Mouse (Mus musculus): Measurements from ENCODE around the gene Diras1. TPM values are rescaled to one million over a fixed set of nuclear protein-coding genes. Genes with fewer than 3 reads are reported as not detected.
A peak's percentile ranks its signal among the peaks of the same experiment; 100 is the strongest.

The Diras1 gene
- polyA plus RNA-seq, 1 experiment, result 0.17 TPM

GRCm38 (mm10) chr10:81028219-81028618 is 2.8 kb upstream of the Diras1 start:
- DNase-seq (ENCODE audit: low spot score), result no peak

DNA sequence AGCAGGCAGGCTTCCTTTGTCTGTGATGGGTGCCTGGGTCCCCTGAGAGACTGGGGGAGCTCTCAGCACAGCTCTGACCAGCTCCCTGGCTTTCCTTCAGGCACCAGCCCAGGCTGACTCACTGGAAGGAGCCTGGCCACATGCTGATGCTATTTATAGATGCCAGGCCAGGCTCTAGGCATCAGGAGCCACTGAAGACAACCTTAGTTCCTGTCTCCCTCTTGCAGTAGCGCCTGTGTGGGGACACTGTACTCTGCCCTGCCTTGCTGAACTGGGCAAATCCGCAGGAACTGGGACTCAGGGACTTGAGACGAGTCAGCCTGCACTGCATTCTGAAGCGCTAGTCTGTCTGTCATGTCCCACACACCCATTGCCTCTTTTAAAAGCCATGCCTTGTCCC is 1.9 kb upstream of the Diras1 start:
- no peak for DNase-seq (ENCODE audit: low spot score)

- no peak for DNase-seq (ENCODE audit: low spot score)
Observed at GRCm38 (mm10) chr10:81026857-81027256, 1.4 kb upstream of the Diras1 start.

- DNase-seq (ENCODE audit: low spot score), result no peak
Observed at GRCm38 (mm10) chr10:81025047-81025621, 328 bp downstream of the Diras1 start.

DNA sequence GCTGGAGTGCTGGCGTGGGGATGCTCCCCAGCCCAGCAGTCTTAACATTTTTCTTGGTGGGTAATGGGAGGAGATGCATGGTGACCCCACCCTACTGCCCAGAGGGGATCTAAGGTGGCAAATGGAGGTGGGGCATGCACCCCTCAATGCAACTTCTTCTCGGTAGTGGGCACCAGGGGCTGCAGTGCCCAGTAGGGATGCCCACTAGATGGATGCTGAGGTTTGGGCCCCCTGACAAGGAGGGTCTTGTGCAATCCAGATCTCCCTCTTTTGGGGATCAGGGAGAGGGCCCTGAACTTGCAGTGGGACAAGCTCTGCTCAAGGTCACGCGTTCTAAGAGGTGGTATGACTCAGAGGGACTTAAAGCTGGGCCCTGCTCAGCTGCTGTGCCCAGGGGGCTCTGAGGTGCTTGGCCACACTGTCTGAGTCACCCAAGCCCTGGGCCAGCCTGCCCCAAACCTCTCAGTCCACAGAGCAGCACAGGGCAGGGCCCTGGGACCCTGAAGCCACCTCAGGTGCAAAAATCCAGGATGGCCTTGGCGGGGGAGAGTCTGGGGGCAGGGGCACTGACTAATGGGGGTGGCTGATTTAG is 1.0 kb downstream of the Diras1 start:
- no peak for DNase-seq (ENCODE audit: low spot score)

DNA sequence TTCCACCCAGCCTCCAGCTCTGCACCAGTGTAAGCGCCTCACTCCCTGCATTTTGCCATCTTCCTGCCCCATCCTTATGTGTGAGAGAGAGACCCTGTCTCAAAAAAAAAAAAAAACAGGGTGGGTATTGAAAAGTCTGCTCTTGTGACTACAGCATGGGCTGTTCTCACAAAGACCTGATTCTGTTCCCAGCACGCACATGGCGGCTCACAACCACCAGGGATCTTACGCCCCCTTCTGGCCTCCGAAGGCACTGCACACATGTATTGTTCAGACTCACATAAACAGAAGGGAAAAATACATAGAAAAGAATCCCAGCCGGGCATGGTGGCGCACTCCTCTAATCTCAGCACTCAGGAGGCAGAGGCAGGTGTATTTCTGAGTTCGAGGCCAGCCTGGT is 2.7 kb downstream of the Diras1 start:
- DNase-seq (ENCODE audit: low spot score), result no peak

- DNase-seq (ENCODE audit: low spot score), result no peak
Observed at GRCm38 (mm10) chr10:81021547-81022110, 3.8 kb downstream of the Diras1 start.

DNA sequence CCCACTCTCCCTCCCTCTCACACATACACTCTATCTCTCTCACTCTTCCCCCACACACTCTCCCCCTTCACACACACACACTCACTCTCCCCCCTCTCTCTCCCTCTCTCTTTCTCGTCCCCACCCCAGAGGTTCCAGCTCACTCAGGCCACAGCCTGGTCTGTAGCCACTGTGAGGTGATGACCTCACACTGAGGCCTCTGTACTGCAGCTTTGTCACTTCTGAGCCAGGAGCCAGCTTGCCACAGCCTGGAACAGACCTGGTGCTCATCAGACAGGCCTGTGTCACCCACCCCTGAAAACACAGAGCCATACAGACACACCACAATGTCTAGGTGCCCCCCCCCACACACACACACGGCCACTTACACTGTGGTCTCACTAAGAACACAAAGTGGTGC is 5.3 kb downstream of the Diras1 start:
- DNase-seq (ENCODE audit: low spot score), result no peak

- no peak for DNase-seq (ENCODE audit: low spot score)
Observed at GRCm38 (mm10) chr10:81019687-81020086, 5.8 kb downstream of the Diras1 start.

DNA sequence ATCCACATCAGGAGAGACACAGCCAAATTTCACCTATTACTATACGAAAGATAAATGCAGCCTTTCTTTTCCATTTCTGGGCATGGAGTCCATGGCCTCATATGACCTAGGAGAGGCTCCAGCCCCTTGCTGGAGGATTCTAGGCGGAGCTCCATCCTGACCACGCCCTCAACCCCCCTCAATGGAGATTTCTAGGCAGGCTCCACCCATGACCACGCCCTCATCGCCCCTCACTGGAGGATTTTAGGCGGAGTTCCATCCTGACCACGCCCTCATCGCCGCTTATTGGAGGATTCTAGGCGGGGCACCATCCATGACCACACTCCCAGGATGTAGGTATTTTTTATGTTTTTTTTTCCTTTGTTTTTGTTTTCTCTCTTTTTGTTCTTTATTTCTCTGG is 7.1 kb downstream of the Diras1 start:
- no peak for DNase-seq (ENCODE audit: low spot score)

DNA sequence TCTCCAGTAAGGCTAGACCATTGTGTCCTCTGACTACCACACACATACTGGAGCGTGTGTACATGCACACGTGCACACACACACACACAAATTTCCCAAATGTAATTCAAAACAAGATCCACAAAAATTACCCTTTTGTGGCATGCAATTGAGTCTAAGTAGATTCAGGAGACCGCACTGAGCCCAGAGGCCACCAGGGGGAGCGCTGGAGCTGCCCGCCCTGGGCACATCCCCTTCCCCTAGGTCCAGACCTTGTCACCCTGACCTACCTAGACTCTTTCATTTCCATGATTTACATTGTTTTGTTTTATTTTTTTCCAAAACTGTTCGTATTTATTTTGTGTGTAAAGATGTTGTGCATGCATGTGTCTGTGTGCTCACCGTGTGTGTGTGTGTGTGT is 8.8 kb downstream of the Diras1 start:
- DNase-seq (ENCODE audit: low spot score), result no peak

GRCm38 (mm10) chr10:81015666-81016065 is 9.8 kb downstream of the Diras1 start:
- no peak for DNase-seq (ENCODE audit: low spot score)

DNA sequence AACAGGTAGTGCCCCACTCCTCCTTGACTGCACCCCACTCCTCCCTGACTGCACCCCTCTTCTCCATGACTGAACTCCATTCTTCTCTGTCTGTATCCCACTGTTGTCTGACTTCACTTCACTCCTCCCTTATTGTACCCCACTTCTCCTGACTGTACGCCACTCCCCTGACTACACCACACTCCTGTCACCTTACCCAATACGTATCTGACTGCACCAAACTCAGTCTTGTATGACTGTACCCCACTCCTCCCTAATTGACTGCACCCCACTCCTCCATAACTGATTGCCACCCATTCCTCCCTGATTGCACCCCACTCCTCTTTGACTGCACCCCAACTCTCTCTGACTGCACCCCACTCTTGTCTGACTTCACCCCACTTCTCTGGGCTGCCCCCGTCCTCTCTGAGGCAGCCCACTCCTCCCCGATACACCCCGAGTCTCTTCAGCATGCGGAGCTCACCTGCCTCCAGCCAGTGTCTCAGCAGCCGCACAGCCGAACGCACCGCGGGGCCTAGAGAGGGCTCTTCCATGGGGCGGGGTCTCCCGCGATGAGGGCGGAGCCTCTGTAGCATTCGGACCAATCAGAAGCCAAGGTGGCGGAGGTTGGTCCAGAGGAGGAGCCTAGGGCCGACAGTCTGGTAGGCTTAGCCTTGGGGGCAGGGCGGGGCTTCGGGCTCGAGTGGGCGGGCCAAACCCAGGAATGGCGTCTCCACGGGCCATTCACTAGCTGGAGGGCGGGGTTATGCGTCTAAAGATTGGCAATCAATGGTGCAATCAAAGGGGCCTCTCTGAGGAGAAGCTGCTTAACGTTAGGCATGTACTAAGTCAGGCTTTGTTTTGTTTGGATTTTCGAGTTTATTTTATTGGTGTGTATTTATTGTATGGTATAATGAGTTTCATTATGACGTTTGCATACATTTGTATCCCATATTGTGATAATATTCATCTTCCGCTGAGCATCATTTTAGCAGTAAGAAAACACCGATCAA is 10.8 kb downstream of the Diras1 start, which contains the start of gene Gng7:
Gene Gng7 (minus strand): TSS at position 553 of the 992 bp plus-strand sequence.
- peak; percentile 66 for DNase-seq (ENCODE audit: low spot score)

DNA sequence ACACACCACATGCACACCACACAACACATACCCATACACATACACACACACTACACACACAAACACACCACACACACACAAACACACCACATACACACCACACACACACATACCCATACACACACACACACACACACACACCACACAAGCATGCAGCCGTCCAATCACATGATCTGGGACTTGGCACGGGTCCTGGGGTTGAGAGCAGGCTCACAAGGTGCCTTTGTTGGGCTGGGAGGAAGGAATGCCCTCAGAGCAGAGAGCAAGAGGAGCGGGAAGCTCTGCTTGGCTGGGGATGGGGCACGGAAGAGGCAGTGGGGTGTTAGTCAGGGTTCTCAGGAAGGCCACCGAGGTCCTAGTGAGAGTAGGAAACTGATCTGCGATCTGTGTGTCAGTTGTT is 14.6 kb downstream of the Diras1 start:
- DNase-seq (ENCODE audit: low spot score), result no peak

- DNase-seq (ENCODE audit: low spot score), result no peak
Observed at GRCm38 (mm10) chr10:81007240-81007639, 18.2 kb downstream of the Diras1 start.

DNA sequence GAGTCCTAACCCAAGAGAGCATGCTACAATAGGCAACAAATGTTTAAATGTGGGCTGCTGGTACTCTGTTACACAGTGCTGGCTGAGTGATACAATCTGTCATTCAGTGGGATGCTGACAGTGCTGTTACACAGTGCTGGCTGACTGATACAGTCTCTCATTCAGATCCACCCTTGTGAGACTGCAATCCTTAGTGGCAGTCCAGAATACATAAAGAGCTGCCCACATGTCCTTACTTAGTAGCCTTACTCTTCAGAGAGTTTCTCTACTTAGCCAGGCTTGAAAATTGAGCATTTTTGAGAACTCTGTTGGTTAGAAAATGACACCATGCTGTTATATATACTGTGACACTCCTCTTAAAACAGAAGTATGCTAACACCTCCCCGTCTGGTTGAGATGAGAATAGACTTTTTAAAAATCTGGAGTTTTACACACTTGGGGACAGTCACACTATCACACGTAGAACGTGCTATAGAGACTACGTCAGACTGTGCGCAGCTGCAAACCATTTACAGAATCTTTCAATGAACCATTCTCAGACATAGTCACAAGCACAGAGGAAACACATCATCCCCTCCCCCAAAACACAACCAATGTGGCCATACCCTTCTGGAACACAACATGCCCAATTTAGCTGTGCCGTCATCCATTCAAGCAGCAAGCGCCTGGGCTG is 19.3 kb downstream of the Diras1 start:
- no peak for DNase-seq (ENCODE audit: low spot score)

- no peak for DNase-seq (ENCODE audit: low spot score)
Observed at GRCm38 (mm10) chr10:81001161-81001560, 24.3 kb downstream of the Diras1 start.

DNA sequence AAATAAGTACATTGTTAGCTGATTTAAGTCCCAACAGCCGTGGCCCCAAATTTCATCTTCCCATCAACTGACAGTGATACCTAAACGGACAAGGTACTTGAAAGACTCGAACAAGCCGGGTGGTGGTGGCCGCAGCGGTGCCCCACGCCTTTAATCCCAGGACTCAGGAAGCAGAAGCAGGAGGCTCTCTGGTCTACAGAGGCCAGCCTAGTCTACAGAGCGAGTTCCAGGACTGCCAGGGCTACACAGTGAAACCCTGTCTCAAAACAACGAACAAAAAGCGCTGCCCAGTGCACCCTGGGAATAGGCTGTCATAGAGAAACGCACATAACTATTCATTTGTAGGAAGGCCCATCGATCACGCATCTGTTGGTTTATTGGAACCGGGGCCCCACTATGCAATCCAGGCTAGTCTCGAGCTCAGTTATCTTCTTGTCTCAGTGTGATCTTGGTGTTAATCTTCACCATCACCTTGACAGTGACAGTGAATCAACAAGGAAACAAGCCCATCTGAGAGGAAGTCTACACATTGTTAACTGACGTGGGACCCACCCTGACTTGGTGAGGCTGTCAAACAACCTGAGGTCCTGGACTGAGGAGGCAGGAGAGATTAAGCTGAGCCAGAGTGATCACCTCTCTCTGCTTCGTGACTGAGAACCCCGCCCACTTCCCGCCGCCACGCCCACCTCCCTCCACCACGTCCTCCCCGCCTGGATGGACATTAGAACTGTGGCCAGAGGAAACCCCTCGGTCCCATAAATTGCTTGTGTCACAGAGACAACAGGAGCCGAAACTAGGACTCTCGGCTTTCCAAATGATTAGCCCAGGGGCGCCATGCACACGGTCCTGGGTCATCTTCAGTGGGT is 25.0 kb downstream of the Diras1 start:
- DNase-seq (ENCODE audit: low spot score), result no peak

GRCm38 (mm10) chr10:80999362-81000196 is 25.9 kb downstream of the Diras1 start:
- peak; percentile 59 for DNase-seq (ENCODE audit: low spot score)

- no peak for DNase-seq (ENCODE audit: low spot score)
Observed at GRCm38 (mm10) chr10:80998778-80999177, 26.7 kb downstream of the Diras1 start.
